Mouse (Mus musculus) liver, adult 2 months (tissue): ENCODE data around the gene Ptpn13. TPM values are rescaled to one million over a fixed set of nuclear protein-coding genes. Genes with fewer than 3 reads are reported as not detected.

ENCODE experiments used
- DNase-seq: peaks from one replicate; pipeline ENCODE4 v3.0.0-alpha.2; 2011; ENCODE audit warnings: low read depth, low spot score; ENCODE audit errors: extremely low read depth
- H3K27ac ChIP-seq: fragments of 200-500 bp; replicated peaks from 2 replicates; pipeline ENCODE4 v1.5.1; 2012; ENCODE audit warnings: low read depth, mild to moderate bottlenecking, control low read depth, inconsistent platforms, low read length; ENCODE audit not compliant: insufficient read depth
- H3K27me3 ChIP-seq: fragments of 200-500 bp; 2 replicates; pipeline ENCODE4 v1.6.1; 2012; ENCODE audit warnings: mild to moderate bottlenecking, moderate library complexity, low read length, inconsistent platforms; ENCODE audit not compliant: control insufficient read depth, insufficient read depth
- H3K36me3 ChIP-seq: fragments of 200-500 bp; 2 replicates; pipeline ENCODE4 v1.6.1; 2012; ENCODE audit warnings: low read length, inconsistent platforms; ENCODE audit not compliant: control insufficient read depth, insufficient read depth
- H3K4me1 ChIP-seq: fragments of 200-500 bp; 2 replicates; pipeline ENCODE4 v1.6.1; 2011; ENCODE audit warnings: low read length; ENCODE audit not compliant: control insufficient read depth, insufficient read depth
- H3K4me3 ChIP-seq: fragments of 200-500 bp; 2 replicates; pipeline ENCODE4 v1.5.1; 2011; ENCODE audit warnings: low read depth, mild to moderate bottlenecking, control low read depth, low read length, moderate library complexity; ENCODE audit not compliant: insufficient read depth
- H3K79me2 ChIP-seq: fragments of 200-500 bp; 2 replicates; pipeline ENCODE4 v1.6.1; 2012; ENCODE audit warnings: inconsistent platforms, mild to moderate bottlenecking, low read length, moderate library complexity; ENCODE audit not compliant: control insufficient read depth, insufficient read depth
- H3K9ac ChIP-seq: fragments of 200-500 bp; 2 replicates; pipeline ENCODE4 v1.6.1; 2012; ENCODE audit warnings: low read depth, mild to moderate bottlenecking, control low read depth, inconsistent platforms, low read length
- CTCF ChIP-seq: fragments of 200-500 bp; IDR thresholded peaks from 2 replicates; pipeline ENCODE4 v1.5.1; 2011; ENCODE audit warnings: low read depth, low read length, control low read depth
- POLR2A ChIP-seq: fragments of 200-500 bp; IDR thresholded peaks from 2 replicates; pipeline ENCODE4 v1.6.1; 2011; ENCODE audit warnings: low read length, control low read depth; ENCODE audit not compliant: insufficient read depth; ENCODE audit errors: extremely low read depth
- WGBS: fragments of 180-500 bp; shearing (Covaris S2); methylation state at CpG from one replicate; pipeline ENCODE4 v1.1.7; 2018; 5-methylcytosine and 5-hydroxymethylcytosine counted together
- polyA plus RNA-seq: library from polyadenylated mRNA; depleted of rRNA; stranded (reverse); fragments of >200 nt; gene quantifications from 2 replicates; pipeline ENCODE4 v1.2.3, GENCODE M21; 2012
- total RNA-seq: library from RNA; depleted of rRNA; stranded (reverse); fragments of >200 nt; gene quantifications from 2 replicates; pipeline ENCODE4 v1.2.3, GENCODE M21; 2014

The Ptpn13 gene
- total and polyA plus RNA-seq, 2 experiments, result 0.38 to 0.83 TPM

DNA sequence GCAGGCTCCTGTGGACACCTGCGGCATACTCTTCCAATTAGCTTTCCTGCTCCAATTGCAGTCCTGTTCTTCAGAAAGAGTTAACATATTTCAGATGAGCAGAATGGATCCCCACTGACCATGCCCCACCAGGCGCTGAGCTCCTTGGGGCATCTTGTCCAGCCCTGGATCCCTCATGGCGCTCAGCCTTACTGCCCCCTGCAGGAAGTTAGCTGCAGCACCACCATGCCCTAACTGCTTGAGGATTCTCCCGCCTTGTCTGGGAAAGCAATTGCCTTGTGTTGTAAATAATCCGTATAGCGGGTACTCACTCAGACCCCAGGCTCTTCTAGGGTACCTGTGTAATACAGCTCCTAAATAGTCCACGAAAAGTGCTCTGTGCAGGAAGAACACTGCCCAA, 162.2 kb downstream of the Ptpn13 start:
- WGBS, result 86% methylated on average over 7 of the region's 7 CpGs
- H3K79me2 ChIP-seq, result no peaks in the 10 kb centered on the region
- DNase-seq, result no peak
- H3K9ac ChIP-seq, result no peak overlapping the region
- H3K4me3 ChIP-seq, result no peak overlapping the region
- H3K27ac ChIP-seq, result no peak overlapping the region
- H3K36me3 ChIP-seq, result no peaks in the 10 kb centered on the region
- peaks cover 4% of the 10 kb centered on the region; the same call in 1 of the 2 replicates for H3K4me1 ChIP-seq
- H3K27me3 ChIP-seq, result no peaks in the 10 kb centered on the region
- TF ChIP-seq POLR2A (no peak), CTCF (peak; percentile 39)

DNA sequence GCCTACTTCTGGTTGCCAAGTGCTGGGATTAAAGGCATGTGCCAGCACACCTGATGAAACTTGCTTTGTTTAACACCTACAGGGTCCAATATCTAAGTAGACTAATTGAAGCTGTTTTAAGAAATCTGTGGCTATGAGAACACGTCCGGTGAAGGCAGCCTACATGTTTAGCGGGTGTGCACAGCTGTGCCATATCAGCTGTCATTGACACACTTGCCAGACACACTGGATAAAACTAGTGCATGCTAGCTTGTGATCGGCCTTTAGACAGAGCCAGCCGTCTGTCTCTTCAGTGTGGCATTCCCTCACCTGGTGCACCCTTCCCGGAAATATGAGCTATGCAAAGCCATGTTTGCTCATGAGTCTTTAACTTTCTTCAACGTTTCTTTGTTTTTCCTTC, 166.9 kb downstream of the Ptpn13 start:
- Histone ChIP-seq H3K27ac (no peak overlapping the region), H3K9ac (no peak overlapping the region), H3K79me2 (no peaks in the 10 kb centered on the region), H3K4me1 (peaks cover 10% of the 10 kb centered on the region; the same call in 1 of the 2 replicates), H3K4me3 (no peak overlapping the region), H3K27me3 (no peaks in the 10 kb centered on the region), H3K36me3 (no peaks in the 10 kb centered on the region)
- 59% methylated on average over 7 of the region's 7 CpGs for WGBS
- peak; percentile 65 for DNase-seq
- TF ChIP-seq POLR2A, result no peak
- no peak for TF ChIP-seq CTCF

DNA sequence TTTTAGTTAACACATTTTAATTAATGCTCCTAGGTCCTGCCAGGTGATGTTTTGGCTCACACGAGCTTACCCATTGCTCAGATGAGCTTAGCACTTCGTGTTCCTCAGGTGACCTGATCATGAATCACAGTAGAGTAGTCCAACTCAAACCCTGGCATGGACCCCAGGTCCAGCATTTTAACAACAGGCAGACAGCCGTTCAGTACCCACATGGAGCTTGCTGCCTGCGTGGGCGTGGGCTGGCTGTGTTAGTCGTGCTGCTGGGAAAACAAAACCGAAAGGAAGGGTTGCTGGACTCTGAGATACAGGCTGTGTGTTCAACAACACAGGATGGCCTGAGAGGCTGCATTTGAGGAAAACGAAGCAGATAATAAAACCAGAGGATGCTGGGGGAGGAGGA, 167.7 kb downstream of the Ptpn13 start:
- Histone ChIP-seq H3K27ac (no peak overlapping the region), H3K4me3 (0 out of 2 replicates have a peak overlapping the region, but pooled peaks have one; percentile 4), H3K4me1 (peaks cover 10% of the 10 kb centered on the region; the same call in 1 of the 2 replicates), H3K79me2 (no peaks in the 10 kb centered on the region), H3K9ac (peak overlapping the region; percentile 5; the same call in 1 of the 2 replicates), H3K36me3 (no peaks in the 10 kb centered on the region), H3K27me3 (no peaks in the 10 kb centered on the region)
- 12% methylated on average over 8 of the region's 8 CpGs for WGBS
- DNase-seq, result peak; percentile 68
- TF ChIP-seq CTCF (no peak), POLR2A (no peak)

DNA sequence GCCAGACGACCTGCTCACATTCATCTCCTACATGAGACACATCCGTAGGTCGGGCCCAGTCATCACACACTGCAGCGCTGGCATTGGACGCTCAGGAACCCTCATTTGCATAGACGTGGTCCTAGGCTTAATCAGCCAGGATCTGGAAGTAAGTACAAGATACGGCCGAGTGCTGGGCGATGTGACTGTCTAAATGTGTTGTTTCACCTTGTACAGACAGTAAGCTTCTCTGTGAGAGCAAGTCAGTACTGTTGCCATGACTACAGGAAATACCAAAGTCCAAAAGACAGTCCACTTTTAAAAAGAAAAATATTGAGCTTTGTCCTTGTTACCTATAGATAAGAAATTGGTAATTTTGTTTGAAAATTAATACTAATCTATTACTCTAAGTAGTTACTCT, 168.6 kb downstream of the Ptpn13 start:
- H3K79me2 ChIP-seq, result no peaks in the 10 kb centered on the region
- WGBS, result 77% methylated on average over 9 of the region's 9 CpGs
- peaks cover 10% of the 10 kb centered on the region; the same call in 1 of the 2 replicates for H3K4me1 ChIP-seq
- no peak overlapping the region for H3K9ac ChIP-seq
- no peak overlapping the region for H3K27ac ChIP-seq
- peak; percentile 30 for DNase-seq
- H3K27me3 ChIP-seq, result no peaks in the 10 kb centered on the region
- no peaks in the 10 kb centered on the region for H3K36me3 ChIP-seq
- no peak for TF ChIP-seq POLR2A
- TF ChIP-seq CTCF, result no peak
- no peak overlapping the region for H3K4me3 ChIP-seq

DNA sequence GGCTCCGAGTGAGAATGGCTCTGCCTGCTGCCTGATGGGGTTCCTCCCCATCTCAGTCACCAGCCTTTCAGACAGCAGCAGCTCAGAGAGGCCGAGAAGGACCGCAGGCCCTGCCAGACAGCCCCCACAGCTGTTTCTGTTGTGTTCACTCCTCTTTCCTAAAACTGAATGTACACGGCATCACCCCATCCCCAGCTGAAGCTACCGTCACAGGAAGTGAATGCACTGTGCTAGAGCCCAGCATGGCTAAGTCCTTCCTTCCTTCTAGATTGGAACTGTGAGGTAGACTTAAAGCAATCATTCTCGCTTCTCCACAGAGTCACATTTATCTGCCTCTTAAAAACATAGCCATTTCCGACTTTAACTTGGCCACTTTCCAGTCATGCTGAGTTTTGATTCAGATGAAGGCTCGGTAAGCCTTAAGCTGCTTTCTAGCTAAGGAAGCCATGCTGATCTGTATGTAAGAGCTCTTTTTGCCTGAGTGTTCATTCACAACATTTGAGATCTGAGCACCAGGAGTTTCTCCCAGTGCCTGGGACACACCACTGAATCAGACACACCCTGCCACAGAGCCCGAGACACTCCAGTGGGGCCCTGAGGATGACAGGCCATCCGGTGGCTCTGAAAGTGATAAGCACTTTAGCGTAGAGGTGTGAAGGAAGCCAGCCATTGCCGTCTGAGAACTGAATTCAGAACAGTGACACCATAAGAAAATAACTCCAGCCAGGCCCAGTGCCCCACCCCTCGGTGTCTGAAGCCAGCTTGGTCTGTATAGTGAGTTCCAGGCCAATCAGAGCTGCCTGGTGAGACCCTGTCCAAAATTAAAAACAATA, 170.6 kb downstream of the Ptpn13 start:
- peaks cover 10% of the 10 kb centered on the region; the same call in 1 of the 2 replicates for H3K4me1 ChIP-seq
- no peaks in the 10 kb centered on the region for H3K79me2 ChIP-seq
- H3K36me3 ChIP-seq, result no peaks in the 10 kb centered on the region
- WGBS, result 77% methylated on average over 13 of the region's 13 CpGs
- no peak overlapping the region for H3K4me3 ChIP-seq
- H3K27ac ChIP-seq, result no peak overlapping the region
- H3K27me3 ChIP-seq, result no peaks in the 10 kb centered on the region
- DNase-seq, result peak; percentile 3
- H3K9ac ChIP-seq, result no peak overlapping the region
- no peak for TF ChIP-seq CTCF
- no peak for TF ChIP-seq POLR2A
